Mouse (Mus musculus): ENCODE results near the gene Olfr506. TPM values are rescaled to one million over a fixed set of nuclear protein-coding genes. Genes with fewer than 3 reads are reported as not detected.

The Olfr506 gene
- polyA plus RNA-seq, 1 experiment from 2014 or later = 0.07 TPM

DNA sequence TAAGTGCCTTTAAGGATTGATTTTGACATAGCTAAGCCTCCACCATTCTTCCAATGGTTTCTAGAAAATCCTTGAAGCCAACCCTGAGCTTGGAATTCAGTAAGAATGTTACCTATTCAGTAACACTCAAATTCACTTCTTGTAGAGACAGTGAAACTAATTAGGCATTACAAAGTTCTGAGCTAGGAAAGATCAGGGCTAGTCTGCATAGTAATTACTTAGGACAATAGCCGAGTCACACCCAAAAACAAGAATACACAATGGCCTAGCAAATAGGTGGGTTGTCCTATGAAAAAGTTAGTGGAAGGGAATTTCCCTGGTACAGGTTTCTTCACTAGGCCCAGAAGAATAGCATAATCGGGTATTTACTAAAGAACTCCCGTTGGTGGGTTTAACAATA is 51.8 kb downstream of the Olfr506 start:
- Histone ChIP-seq H3K9me3 (ENCODE audit: control insufficient read depth, low read depth, low read length) (no peaks in the 10 kb centered on the region), H3K4me3 (ENCODE audit: low read depth, low read length) (no peak overlapping the region), H3K4me1 (ENCODE audit: control insufficient read depth, insufficient read depth, low read length) (no peaks in the 10 kb centered on the region), H3K27me3 (ENCODE audit: control insufficient read depth, insufficient read depth, low read length) (no peaks in the 10 kb centered on the region), H3K9ac (replicated peaks; ENCODE audit: low read depth, low read length) (no peak overlapping the region), H3K27ac (ENCODE audit: low read length) (no peak overlapping the region), H3K4me2 (replicated peaks; ENCODE audit: low read depth, low read length) (no peak overlapping the region), H3K36me3 (ENCODE audit: control insufficient read depth, insufficient read depth, low read length) (no peaks in the 10 kb centered on the region)
- ATAC-seq (ENCODE audit: insufficient number of reproducible peaks, insufficient read depth, low FRiP score, low read depth) = no peak
- WGBS = 83% methylated on average over 3 of the region's 3 CpGs

Other genes starting within 250 kb of the Olfr506 start
- gene Olfr494, start 245.5 kb upstream of the Olfr506 start, polyA plus RNA-seq (2014; fragmentation: Nextera tagmentation; extraction: Ambion mirVana) = not detected in 2 replicates
- not detected in 2 replicates for gene Olfr495, start 217.6 kb upstream of the Olfr506 start, polyA plus RNA-seq (2014; fragmentation: Nextera tagmentation; extraction: Ambion mirVana)
- gene Olfr497, start 190.4 kb upstream of the Olfr506 start, polyA plus RNA-seq (2014; fragmentation: Nextera tagmentation; extraction: Ambion mirVana) = not detected in 2 replicates
- not detected in 2 replicates for gene Olfr498, start 145.5 kb upstream of the Olfr506 start, polyA plus RNA-seq (2014; fragmentation: Nextera tagmentation; extraction: Ambion mirVana)
- not detected in 2 replicates for gene Olfr502, start 85.7 kb upstream of the Olfr506 start, polyA plus RNA-seq (2014; fragmentation: Nextera tagmentation; extraction: Ambion mirVana)
- not detected in 2 replicates for gene Olfr503, start 66.3 kb upstream of the Olfr506 start, polyA plus RNA-seq (2014; fragmentation: Nextera tagmentation; extraction: Ambion mirVana)
- gene Olfr504, start 45.0 kb upstream of the Olfr506 start, polyA plus RNA-seq (2014; fragmentation: Nextera tagmentation; extraction: Ambion mirVana) = not detected in 2 replicates
- gene Olfr507, start 11.0 kb downstream of the Olfr506 start, polyA plus RNA-seq (2014; fragmentation: Nextera tagmentation; extraction: Ambion mirVana) = not detected in 2 replicates
- gene Olfr508, start 19.2 kb downstream of the Olfr506 start, polyA plus RNA-seq (2014; fragmentation: Nextera tagmentation; extraction: Ambion mirVana) = not detected in 2 replicates
- not detected in 2 replicates for gene Olfr509, start 41.1 kb downstream of the Olfr506 start, polyA plus RNA-seq (2014; fragmentation: Nextera tagmentation; extraction: Ambion mirVana)
- gene Olfr510, start 55.6 kb downstream of the Olfr506 start, polyA plus RNA-seq (2014; fragmentation: Nextera tagmentation; extraction: Ambion mirVana) = not detected in 2 replicates
- gene Olfr512, start 102.5 kb downstream of the Olfr506 start, polyA plus RNA-seq (2014; fragmentation: Nextera tagmentation; extraction: Ambion mirVana) = not detected in 2 replicates
- gene Olfr513, start 140.2 kb downstream of the Olfr506 start, polyA plus RNA-seq (2014; fragmentation: Nextera tagmentation; extraction: Ambion mirVana) = not detected in 2 replicates
- not detected in 2 replicates for gene Olfr514, start 215.2 kb downstream of the Olfr506 start, polyA plus RNA-seq (2014; fragmentation: Nextera tagmentation; extraction: Ambion mirVana)
- not detected in 2 replicates for gene Olfr516, start 239.7 kb downstream of the Olfr506 start, polyA plus RNA-seq (2014; fragmentation: Nextera tagmentation; extraction: Ambion mirVana)